Mouse (Mus musculus) cortical plate, adult 2 months (tissue): ENCODE data around the gene Coq9. TPM values are rescaled to one million over a fixed set of nuclear protein-coding genes. Genes with fewer than 3 reads are reported as not detected.

Experiments used
- H3K27ac ChIP-seq: fragments of 200-500 bp; 2 replicates; pipeline ENCODE4 v1.5.1; 2012; ENCODE audit warnings: low read length, control low read depth, inconsistent platforms; ENCODE audit not compliant: insufficient read depth
- H3K4me1 ChIP-seq: fragments of 200-500 bp; 2 replicates; pipeline ENCODE4 v1.6.1; 2011; ENCODE audit warnings: low read length; ENCODE audit not compliant: control insufficient read depth, insufficient read depth
- H3K4me3 ChIP-seq: fragments of 200-500 bp; 2 replicates; pipeline ENCODE4 v1.5.1; 2011; ENCODE audit warnings: mild to moderate bottlenecking, low read length, control low read depth; ENCODE audit not compliant: insufficient read depth
- CTCF ChIP-seq: fragments of 200-500 bp; IDR thresholded peaks from 2 replicates; pipeline ENCODE4 v1.5.1; 2011; ENCODE audit warnings: mild to moderate bottlenecking, control low read depth, low read length; ENCODE audit not compliant: insufficient read depth; ENCODE audit errors: extremely low read depth
- POLR2A ChIP-seq: fragments of 200-500 bp; IDR thresholded peaks from 2 replicates; pipeline ENCODE4 v1.6.1; 2011; ENCODE audit warnings: mild to moderate bottlenecking, low read length, control low read depth; ENCODE audit not compliant: insufficient read depth; ENCODE audit errors: extremely low read depth
- polyA plus RNA-seq: library from polyadenylated mRNA; depleted of rRNA; stranded (reverse); fragments of >200 nt; gene quantifications from 2 replicates; pipeline ENCODE4 v1.2.3, GENCODE M21; 2012; rRNA removed

The Coq9 gene
- polyA plus RNA-seq, 1 experiment: 103 TPM

DNA sequence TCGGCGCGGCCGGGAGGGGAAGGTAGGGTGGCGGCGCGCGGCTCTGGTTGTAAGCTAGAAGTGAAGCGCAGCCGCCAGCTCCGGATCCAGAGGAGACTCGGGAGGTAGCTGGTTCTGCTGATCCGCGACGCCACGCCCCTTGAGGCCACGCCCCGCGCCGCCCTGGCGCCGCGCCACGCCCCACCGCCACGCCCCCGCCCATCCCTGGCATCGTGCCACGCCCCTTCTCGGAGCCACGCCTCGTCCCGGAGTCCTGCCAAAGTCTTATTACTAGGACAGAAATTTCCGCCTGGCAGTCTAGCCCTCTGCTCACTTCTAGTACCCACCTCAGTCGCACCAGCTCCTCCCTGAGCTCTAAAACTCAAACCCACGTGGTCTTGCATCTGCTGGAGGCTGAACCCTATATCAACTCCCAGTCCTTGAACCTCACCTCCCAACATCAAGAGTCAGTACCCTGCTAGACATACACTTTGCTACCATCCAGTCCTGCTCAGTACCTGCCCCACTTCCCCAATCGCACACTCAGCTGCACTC, 38.1 kb downstream of the Coq9 start, which contains the start of gene Dok4:
TSS of gene Dok4 (minus strand) at position 134 of the 534 bp plus-strand sequence.
- Histone ChIP-seq H3K4me1 (peaks cover 2% of the 10 kb centered on the region; the same call in 1 of the 2 replicates), H3K27ac (no peak within 1 kb of the TSS), H3K4me3 (peak within 1 kb of the TSS; percentile 38)
- TF ChIP-seq POLR2A: no peak
- TF ChIP-seq CTCF: no peak

DNA sequence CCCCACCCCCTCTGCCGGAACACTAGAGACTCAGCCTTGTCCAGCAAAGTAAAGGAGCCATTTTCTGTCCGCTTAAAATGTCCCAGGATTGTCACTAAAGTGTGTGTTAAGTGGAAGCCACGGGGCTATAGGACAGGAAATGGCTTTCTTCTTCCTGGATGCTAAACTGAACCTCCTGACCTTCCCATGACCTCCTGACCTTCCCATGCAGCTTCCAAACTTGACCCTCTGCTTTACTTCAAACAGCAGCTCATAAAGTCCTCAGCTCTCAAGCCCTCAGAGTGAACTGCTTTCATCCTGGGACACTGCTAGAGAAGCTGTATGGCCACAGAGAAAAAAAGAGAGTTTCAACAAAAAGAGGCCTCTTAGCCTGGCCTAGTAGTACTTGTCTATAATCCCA, 38.7 kb downstream of the Coq9 start:
- Histone ChIP-seq H3K27ac (no peak overlapping the region), H3K4me3 (no peak overlapping the region)
- TF ChIP-seq POLR2A (no peak), CTCF (no peak)

DNA sequence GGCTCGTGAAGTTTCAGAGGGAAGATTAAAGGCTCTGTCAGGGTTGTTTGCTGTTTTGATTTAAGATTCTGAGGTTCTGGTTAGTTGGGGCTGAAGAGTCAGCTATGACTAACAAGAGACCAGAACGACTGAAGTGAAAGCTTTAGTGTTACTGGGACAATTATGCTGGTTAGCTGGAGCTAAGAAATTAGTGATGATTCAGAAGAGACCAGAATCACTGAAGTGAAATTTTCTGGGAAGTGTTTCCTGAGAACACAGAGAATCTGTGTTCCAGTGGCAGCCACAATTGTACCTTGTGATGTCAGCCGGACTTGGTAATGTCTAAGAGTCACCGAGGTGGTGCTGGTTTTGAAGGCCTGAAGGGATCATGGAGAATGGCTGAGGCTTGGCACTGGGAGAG, 42.6 kb downstream of the Coq9 start:
- no peak for TF ChIP-seq POLR2A
- TF ChIP-seq CTCF: no peak
- H3K4me3 ChIP-seq: no peak overlapping the region
- no peak overlapping the region for H3K27ac ChIP-seq
- H3K4me1 ChIP-seq: peaks cover 2% of the 10 kb centered on the region; the same call in 1 of the 2 replicates

More for the DNA sequence above, 38.7 kb downstream of the Coq9 start:
- peaks cover 2% of the 10 kb centered on the region; the same call in 1 of the 2 replicates for H3K4me1 ChIP-seq

DNA sequence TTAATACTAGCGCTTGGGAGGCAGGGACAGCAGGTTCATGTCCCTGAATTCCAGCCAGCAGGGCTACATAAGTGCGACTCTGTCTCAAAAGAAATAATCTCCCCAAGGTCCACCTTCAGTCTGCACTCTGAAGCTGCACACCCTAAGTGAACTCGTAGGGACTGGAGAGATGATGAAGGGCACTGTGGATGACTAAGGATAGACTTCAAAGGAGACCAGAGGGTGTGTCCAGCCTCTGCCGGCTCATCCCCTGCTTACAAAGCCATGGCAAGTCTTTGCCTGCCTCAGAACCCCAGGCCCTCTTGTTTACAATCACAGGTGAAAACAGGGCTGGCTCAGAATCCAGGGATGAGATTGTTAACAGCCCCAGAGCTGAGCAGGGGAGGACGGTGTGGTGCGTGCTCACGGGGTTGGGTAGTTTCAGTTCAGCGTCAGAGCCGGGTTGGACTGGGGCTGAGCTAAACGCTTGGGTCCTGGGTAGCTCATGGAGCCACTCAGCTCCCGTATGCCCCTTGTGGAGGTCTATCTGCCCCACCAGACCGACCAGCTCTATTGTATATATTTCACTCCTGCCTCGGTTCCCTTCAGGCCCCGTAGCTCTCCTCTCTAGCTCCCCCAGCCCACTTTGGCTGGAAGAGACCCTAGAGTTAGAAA, 50.4 kb downstream of the Coq9 start:
- H3K4me1 ChIP-seq: no peaks in the 10 kb centered on the region
- TF ChIP-seq CTCF (no peak), POLR2A (no peak)
- no peak overlapping the region for H3K4me3 ChIP-seq
- H3K27ac ChIP-seq: no peak overlapping the region

DNA sequence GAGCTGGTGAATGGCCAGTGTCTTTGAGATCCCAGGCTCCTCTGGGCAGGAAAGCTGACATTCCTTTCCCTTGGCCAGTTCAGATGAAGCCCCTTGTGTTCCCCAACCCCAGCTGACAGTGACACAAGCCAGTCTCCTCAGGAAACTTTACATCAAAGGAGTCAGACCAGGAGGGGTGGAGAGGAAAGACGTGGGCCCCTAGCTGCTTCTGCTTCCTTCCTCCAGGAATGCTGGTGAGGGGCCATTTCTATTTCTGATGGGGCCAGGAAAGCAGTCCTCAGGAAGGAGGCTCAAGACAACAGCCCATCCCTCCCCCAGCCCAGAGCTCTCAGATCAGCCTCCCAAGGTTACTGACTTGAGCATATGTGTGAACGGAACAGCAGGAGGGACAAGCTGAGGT, 54.8 kb downstream of the Coq9 start:
- H3K4me1 ChIP-seq: no peaks in the 10 kb centered on the region
- TF ChIP-seq POLR2A (no peak), CTCF (no peak)
- no peak overlapping the region for H3K4me3 ChIP-seq
- H3K27ac ChIP-seq: no peak overlapping the region

DNA sequence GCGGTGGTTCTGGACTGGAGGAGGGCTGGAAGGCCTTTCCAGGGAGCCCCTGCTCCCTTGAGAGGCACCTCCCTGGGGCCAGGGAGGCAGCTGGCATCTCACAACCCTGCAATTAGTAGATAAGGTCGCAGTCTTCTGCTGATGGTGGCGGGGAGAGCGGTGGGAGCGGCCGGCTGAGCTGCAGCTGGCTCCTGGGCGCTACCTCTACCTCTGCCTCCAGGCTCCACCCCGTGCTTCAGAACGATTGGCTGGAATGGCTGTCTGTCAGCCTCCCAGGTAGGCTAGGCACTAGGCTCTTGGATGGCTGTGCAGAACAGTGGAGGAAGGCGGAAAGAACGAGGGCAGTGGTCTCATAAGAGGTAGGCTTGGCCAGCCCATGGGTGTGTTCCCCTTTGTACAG, 61.1 kb downstream of the Coq9 start:
- H3K27ac ChIP-seq: no peak overlapping the region
- TF ChIP-seq CTCF: no peak
- TF ChIP-seq POLR2A: no peak
- H3K4me1 ChIP-seq: no peaks in the 10 kb centered on the region
- no peak overlapping the region for H3K4me3 ChIP-seq

DNA sequence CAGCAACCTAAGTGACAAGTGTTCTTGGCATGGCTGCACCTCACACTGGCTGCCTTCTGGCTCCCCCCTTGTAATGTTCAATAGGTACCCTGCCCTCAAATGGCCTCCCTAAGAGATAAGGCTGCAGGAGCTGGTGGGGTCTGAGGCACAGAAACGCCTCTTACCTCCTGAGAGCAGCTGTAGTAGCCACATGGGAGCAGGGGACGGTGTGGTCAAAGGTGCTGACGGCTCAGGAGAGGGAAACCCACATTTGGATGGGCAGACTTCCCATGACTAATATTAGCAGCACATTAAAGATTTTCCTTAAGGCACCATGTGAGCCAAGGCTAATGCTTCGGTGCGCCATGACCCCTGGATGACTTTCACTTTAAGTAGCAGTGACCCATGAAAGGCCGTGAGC, 62.5 kb downstream of the Coq9 start:
- no peak overlapping the region for H3K27ac ChIP-seq
- no peak for TF ChIP-seq CTCF
- no peak for TF ChIP-seq POLR2A
- H3K4me1 ChIP-seq: no peaks in the 10 kb centered on the region
- no peak overlapping the region for H3K4me3 ChIP-seq

DNA sequence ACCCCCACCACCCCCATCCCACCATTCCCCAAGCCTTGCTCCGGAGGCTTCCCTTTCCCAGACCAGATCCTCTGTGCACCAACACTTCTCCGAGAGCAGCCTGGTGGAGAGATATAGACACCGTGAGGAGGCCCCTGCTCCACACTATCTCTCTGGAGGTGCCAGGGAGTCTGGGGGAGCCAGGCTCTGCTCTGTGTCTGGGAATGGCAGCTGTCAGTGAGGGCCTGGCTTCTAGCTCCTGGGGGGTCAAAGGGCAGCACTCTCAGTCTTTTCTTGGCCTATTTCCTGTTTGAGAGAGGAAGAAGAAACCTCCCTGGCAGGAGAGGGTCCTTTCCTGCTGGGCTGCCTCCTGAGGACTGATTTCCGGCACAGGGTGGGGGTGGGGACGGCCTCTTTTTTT, 62.9 kb downstream of the Coq9 start:
- H3K27ac ChIP-seq: no peak overlapping the region
- TF ChIP-seq POLR2A (no peak), CTCF (no peak)
- no peaks in the 10 kb centered on the region for H3K4me1 ChIP-seq
- H3K4me3 ChIP-seq: no peak overlapping the region

DNA sequence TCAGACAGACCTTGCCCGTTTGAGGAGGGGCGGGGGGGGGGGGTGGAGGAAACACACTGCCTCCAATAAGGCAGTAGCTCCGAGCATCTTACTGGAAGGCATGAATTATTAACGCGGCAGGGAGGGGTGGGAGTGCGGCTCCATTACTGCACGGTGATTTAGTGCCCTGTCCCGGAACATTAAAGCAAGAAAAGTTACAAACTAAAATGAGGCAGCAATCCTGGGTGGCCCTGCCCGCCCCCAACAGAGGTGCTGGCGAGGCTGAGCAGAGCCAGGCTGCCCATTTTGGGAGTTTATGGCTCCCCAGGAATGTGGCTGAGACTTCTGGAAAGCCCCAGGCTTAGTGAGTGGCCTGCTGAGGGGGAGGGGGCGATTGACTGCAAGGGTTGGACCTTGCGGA, 65.6 kb downstream of the Coq9 start:
- Histone ChIP-seq H3K4me3 (no peak overlapping the region), H3K27ac (no peak overlapping the region), H3K4me1 (no peaks in the 10 kb centered on the region)
- TF ChIP-seq POLR2A: no peak
- TF ChIP-seq CTCF: no peak

Other genes starting within 250 kb of the Coq9 start
- 18.0 and 19.8 TPM in 2 replicates for gene Rspry1, start 236.4 kb upstream of the Coq9 start, polyA plus RNA-seq
- gene Fam192a, start 236.3 kb upstream of the Coq9 start, polyA plus RNA-seq: 50.2 and 51.1 TPM in 2 replicates
- 234 and 235 TPM in 2 replicates for gene Arl2bp, start 171.7 kb upstream of the Coq9 start, polyA plus RNA-seq
- gene Pllp, start 142.0 kb upstream of the Coq9 start, polyA plus RNA-seq: 165 and 190 TPM in 2 replicates
- 0.33 and 0.34 TPM in 2 replicates for gene Ccl22, start 92.7 kb upstream of the Coq9 start, polyA plus RNA-seq
- 654 and 664 TPM in 2 replicates for gene Cx3cl1, start 66.3 kb upstream of the Coq9 start, polyA plus RNA-seq
- 4.4 TPM in 2 replicates for gene Ccl17, start 27.9 kb upstream of the Coq9 start, polyA plus RNA-seq
- gene Ciapin1, start within 50 bp of the Coq9 start, polyA plus RNA-seq: 38.2 and 39.1 TPM in 2 replicates
- 108 and 117 TPM in 2 replicates for gene Polr2c, start 19.1 kb downstream of the Coq9 start, polyA plus RNA-seq
- 15.1 and 15.9 TPM in 2 replicates for gene Dok4, start 38.0 kb downstream of the Coq9 start, polyA plus RNA-seq
- gene Ccdc102a, start 79.8 kb downstream of the Coq9 start, polyA plus RNA-seq: 2.1 and 3.0 TPM in 2 replicates
- 0.06 and 0.10 TPM in 2 replicates for gene Adgrg5, start 85.4 kb downstream of the Coq9 start, polyA plus RNA-seq
- 63.4 and 63.8 TPM in 2 replicates for gene Adgrg1, start 136.4 kb downstream of the Coq9 start, polyA plus RNA-seq
- gene Adgrg3, start 179.4 kb downstream of the Coq9 start, polyA plus RNA-seq: 0.30 and 0.40 TPM in 2 replicates
- 0.93 and 2.2 TPM in 2 replicates for gene Drc7, start 216.8 kb downstream of the Coq9 start, polyA plus RNA-seq
- gene Katnb1, start 242.9 kb downstream of the Coq9 start, polyA plus RNA-seq: 49.1 and 50.1 TPM in 2 replicates